Mouse (Mus musculus) erythroblast, embryonic 14.5 days (primary cell): ENCODE measurements at regions not wholly inside any gene's neighbourhood (a gene's known extent, or its start where the extent isn't known, plus 50 kb on each side); places are given as distances from the start of the nearest gene placed in this dataset.

Experiments
- H3K27me3 ChIP-seq: 2 replicates; pipeline ENCODE4 v1.6.1; 2012; ENCODE audit warnings: inconsistent platforms; ENCODE audit not compliant: control insufficient read depth
- H3K36me3 ChIP-seq: 2 replicates; pipeline ENCODE4 v1.6.1; 2012; ENCODE audit warnings: mild to moderate bottlenecking, inconsistent platforms; ENCODE audit not compliant: control insufficient read depth
- H3K4me1 ChIP-seq: 2 replicates; pipeline ENCODE4 v1.6.1; 2012; ENCODE audit warnings: inconsistent platforms; ENCODE audit not compliant: control insufficient read depth
- H3K4me3 ChIP-seq: replicated peaks from 2 replicates; pipeline ENCODE3; 2012; ENCODE audit warnings: moderate library complexity, mild to moderate bottlenecking, inconsistent platforms
- H3K9me3 ChIP-seq: 2 replicates; pipeline ENCODE4 v1.6.1; 2012; ENCODE audit warnings: low read length, inconsistent platforms, mixed read lengths; ENCODE audit not compliant: control insufficient read depth
- GATA1 ChIP-seq: IDR thresholded peaks from 2 replicates; pipeline ENCODE4 v1.6.1; 2012; ENCODE audit warnings: low read length, inconsistent platforms, mixed read lengths
- TAL1 ChIP-seq: IDR thresholded peaks from 3 replicates; pipeline ENCODE4 v1.6.1; 2012; ENCODE audit warnings: low read length, inconsistent platforms, mixed read lengths

- H3K36me3 ChIP-seq: no peaks in the 10 kb centered on the region
- no peak for TF ChIP-seq TAL1
- TF ChIP-seq GATA1: no peak
Observed at GRCm38 (mm10) chr3:70130241-70131029, 123.0 kb downstream of the Otol1 start.

GRCm38 (mm10) chr3:70134963-70135362, 127.5 kb downstream of the Otol1 start:
- peaks cover 3% of the 10 kb centered on the region; the same call in 1 of the 2 replicates for H3K9me3 ChIP-seq
- H3K36me3 ChIP-seq: no peaks in the 10 kb centered on the region
- no peak overlapping the region for H3K4me3 ChIP-seq
- TF ChIP-seq TAL1 (no peak), GATA1 (no peak)
- no peaks in the 10 kb centered on the region for H3K4me1 ChIP-seq
- H3K27me3 ChIP-seq: no peaks in the 10 kb centered on the region

More at GRCm38 (mm10) chr3:70130241-70131029, 123.0 kb downstream of the Otol1 start:
- H3K4me3 ChIP-seq: no peak overlapping the region
- H3K27me3 ChIP-seq: no peaks in the 10 kb centered on the region
- peaks cover 3% of the 10 kb centered on the region; the same call in 1 of the 2 replicates for H3K9me3 ChIP-seq
- H3K4me1 ChIP-seq: no peaks in the 10 kb centered on the region

GRCm38 (mm10) chr3:70138488-70138887, 131.1 kb downstream of the Otol1 start:
- no peaks in the 10 kb centered on the region for H3K36me3 ChIP-seq
- TF ChIP-seq TAL1 (no peak), GATA1 (no peak)
- H3K9me3 ChIP-seq: no peaks in the 10 kb centered on the region; the same call in 1 of the 2 replicates
- no peaks in the 10 kb centered on the region for H3K4me1 ChIP-seq
- H3K27me3 ChIP-seq: no peaks in the 10 kb centered on the region
- H3K4me3 ChIP-seq: no peak overlapping the region

- Histone ChIP-seq H3K36me3 (no peaks in the 10 kb centered on the region), H3K9me3 (no peaks in the 10 kb centered on the region; the same call in 1 of the 2 replicates), H3K27me3 (no peaks in the 10 kb centered on the region), H3K4me3 (no peak overlapping the region), H3K4me1 (no peaks in the 10 kb centered on the region)
- no peak for TF ChIP-seq GATA1
- TF ChIP-seq TAL1: no peak
Observed at GRCm38 (mm10) chr3:70138926-70139325, 131.5 kb downstream of the Otol1 start.

GRCm38 (mm10) chr3:70145728-70146127, 138.3 kb downstream of the Otol1 start:
- H3K9me3 ChIP-seq: no peaks in the 10 kb centered on the region
- H3K36me3 ChIP-seq: no peaks in the 10 kb centered on the region
- H3K4me1 ChIP-seq: no peaks in the 10 kb centered on the region
- no peak overlapping the region for H3K4me3 ChIP-seq
- TF ChIP-seq GATA1 (no peak), TAL1 (no peak)
- H3K27me3 ChIP-seq: no peaks in the 10 kb centered on the region

- no peaks in the 10 kb centered on the region for H3K4me1 ChIP-seq
- no peaks in the 10 kb centered on the region for H3K36me3 ChIP-seq
- TF ChIP-seq GATA1 (no peak), TAL1 (no peak)
- no peak overlapping the region for H3K4me3 ChIP-seq
- no peaks in the 10 kb centered on the region; the same call in 1 of the 2 replicates for H3K9me3 ChIP-seq
- H3K27me3 ChIP-seq: no peaks in the 10 kb centered on the region
Observed at GRCm38 (mm10) chr3:70151156-70151555, 143.7 kb downstream of the Otol1 start.

GRCm38 (mm10) chr3:70160043-70160442, 152.6 kb downstream of the Otol1 start:
- Histone ChIP-seq H3K36me3 (no peaks in the 10 kb centered on the region), H3K9me3 (peaks cover 6% of the 10 kb centered on the region; the same call in 1 of the 2 replicates), H3K4me3 (no peak overlapping the region), H3K4me1 (no peaks in the 10 kb centered on the region), H3K27me3 (no peaks in the 10 kb centered on the region)
- no peak for TF ChIP-seq GATA1
- TF ChIP-seq TAL1: no peak

- H3K36me3 ChIP-seq: no peaks in the 10 kb centered on the region
- H3K27me3 ChIP-seq: no peaks in the 10 kb centered on the region
- H3K9me3 ChIP-seq: peaks cover 2% of the 10 kb centered on the region; the same call in 1 of the 2 replicates
- no peak for TF ChIP-seq GATA1
- TF ChIP-seq TAL1: no peak
- no peak overlapping the region for H3K4me3 ChIP-seq
- H3K4me1 ChIP-seq: no peaks in the 10 kb centered on the region
Observed at GRCm38 (mm10) chr3:70171667-70172066, 164.3 kb downstream of the Otol1 start.

- Histone ChIP-seq H3K36me3 (no peaks in the 10 kb centered on the region), H3K9me3 (peaks cover 2% of the 10 kb centered on the region; the same call in 1 of the 2 replicates), H3K27me3 (no peaks in the 10 kb centered on the region), H3K4me1 (no peaks in the 10 kb centered on the region), H3K4me3 (no peak overlapping the region)
- TF ChIP-seq GATA1: no peak
- TF ChIP-seq TAL1: no peak
Observed at GRCm38 (mm10) chr3:70176391-70176790, 169.0 kb downstream of the Otol1 start.

GRCm38 (mm10) chr3:70181611-70182010, 174.2 kb downstream of the Otol1 start:
- TF ChIP-seq TAL1: no peak
- TF ChIP-seq GATA1: no peak
- Histone ChIP-seq H3K36me3 (no peaks in the 10 kb centered on the region), H3K4me1 (no peaks in the 10 kb centered on the region), H3K27me3 (no peaks in the 10 kb centered on the region), H3K4me3 (no peak overlapping the region), H3K9me3 (no peaks in the 10 kb centered on the region; the same call in 1 of the 2 replicates)
